Mouse (Mus musculus): ENCODE data around the gene Pou2f1.

Gene Pou2f1

DNA sequence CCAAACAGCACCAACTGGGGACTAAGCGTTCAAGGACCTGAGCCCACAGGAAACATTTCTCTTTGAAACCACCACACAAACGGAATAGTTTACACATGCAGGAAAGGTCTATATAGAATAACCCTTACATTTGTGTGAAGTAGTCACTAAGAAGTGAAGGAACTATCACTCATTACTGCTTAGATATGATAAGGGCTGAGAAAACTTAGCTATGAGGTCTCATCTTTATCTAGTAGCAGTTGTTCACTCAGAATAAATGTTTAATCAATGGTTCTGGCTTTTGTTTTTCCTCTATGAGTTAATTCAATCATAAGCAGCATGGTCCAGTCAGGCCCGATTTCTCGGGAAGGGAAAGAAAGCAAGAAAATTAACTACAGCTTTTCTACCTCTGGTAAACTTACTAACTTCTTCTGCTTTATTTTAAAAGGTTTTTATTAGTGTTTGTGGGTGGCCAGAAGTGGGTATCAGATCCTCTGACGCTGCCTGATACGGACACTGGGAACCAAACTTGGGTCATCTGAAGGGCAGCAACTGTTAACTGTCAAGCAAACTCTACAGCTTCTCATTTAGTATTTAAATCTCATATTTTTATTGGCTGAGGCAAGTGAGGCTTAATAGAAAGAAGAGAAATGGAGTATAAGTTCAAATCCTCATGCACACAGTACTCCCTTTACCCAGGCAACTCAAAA, 40.7 kb downstream of the Pou2f1 start:
- no peak for DNase-seq (ENCODE audit: low spot score in 2 of 2)

- DNase-seq (ENCODE audit: low spot score in 2 of 2) = no peak
Measured at GRCm38 (mm10) chr1:165958159-165958558, 44.3 kb downstream of the Pou2f1 start.

DNA sequence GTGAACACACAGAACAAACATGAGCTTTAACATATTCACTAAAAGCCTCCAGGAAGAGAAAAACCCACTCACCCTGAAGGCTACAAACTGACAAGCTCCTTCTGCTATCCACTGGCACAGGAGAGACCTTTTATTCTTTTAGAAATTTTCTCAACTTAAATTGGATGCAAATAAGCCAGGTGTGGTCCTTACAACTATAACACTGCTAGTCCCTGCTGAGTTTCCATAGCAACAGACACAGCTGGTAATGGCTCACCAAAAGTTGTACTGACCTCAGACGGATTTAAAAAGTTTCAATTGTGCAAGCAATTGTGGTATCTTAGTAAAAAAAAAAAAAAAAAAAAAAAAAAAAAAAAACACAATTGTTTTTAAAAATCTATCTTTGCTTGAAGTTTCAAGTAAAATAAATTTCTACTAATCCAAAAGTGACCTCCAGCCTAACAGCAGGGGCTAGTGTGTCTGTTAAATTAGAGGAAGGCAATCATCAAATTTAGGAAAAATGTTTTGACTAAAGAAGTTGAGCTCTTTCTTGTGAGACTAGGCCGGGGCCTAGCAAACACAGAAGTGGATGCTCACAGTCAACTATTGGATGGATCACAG, 54.2 kb downstream of the Pou2f1 start:
- no peak for DNase-seq (ENCODE audit: low spot score in 2 of 2)

DNA sequence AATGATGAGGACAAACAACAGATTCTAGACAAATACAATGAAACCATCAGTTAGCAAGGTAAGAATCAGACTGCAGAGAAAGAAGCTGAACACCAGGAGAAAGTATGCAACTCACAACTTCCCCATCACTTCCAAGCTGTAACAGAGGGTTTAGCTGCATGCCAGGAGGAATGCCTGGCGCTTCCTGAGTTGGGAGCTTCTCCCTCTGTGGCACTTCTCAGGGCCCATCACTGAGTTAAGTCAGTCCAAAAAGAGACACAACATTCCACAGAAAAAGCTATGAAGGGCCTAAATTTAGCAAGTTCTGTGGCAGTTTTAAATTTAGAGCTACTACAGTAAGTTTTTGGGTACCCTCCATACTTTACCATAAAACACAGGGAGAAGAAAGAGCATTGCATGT, 59.2 kb downstream of the Pou2f1 start:
- no peak for DNase-seq (ENCODE audit: low spot score in 2 of 2)

GRCm38 (mm10) chr1:165935466-165935818, 67.0 kb downstream of the Pou2f1 start:
- DNase-seq (ENCODE audit: low spot score in 2 of 2) = no peak

DNA sequence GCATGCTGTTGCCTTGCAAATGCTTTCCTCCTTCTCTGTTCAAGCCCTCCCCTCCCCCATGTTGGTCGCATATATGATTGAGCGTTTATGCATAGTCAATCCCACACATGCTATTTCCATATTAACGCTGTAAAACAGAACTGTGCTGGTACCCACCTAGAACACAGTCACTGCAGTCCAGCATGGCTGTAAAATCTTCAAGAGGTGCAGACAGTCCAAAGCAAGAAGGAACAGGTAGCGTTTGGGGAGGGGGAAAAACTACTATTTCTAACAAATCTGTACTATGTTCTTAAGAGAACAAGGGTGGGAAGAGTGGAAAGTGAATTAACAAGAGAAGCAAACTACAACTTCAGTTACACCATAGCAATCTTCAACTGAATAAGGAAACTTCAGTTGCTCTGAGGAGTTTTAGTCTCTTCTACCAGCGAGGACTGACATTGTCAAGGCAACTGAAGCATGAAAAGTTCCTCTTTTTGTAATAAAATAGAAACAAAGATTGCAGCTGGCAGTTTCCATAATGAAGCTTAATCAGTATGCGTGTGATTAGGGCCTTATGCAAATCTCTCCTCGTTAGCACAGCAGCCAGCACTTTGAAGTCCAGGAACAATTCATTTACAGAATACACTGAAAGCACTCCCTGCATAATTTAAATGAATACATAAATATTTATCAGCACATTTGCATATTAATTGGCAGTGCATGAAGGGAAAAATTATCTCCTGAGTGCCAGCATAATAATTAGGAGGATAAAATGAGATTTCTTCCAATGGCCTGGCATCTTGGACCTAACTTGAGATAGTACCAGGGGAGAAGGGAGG, 67.6 kb downstream of the Pou2f1 start:
- peak in 1 of 2 experiments; percentile 30 for DNase-seq (ENCODE audit: low spot score in 2 of 2)

GRCm38 (mm10) chr1:165933915-165934647, 68.4 kb downstream of the Pou2f1 start:
- no peak for DNase-seq (ENCODE audit: low spot score in 2 of 2)

GRCm38 (mm10) chr1:165932842-165933241, 69.6 kb downstream of the Pou2f1 start:
- DNase-seq (ENCODE audit: low spot score in 2 of 2) = no peak

DNA sequence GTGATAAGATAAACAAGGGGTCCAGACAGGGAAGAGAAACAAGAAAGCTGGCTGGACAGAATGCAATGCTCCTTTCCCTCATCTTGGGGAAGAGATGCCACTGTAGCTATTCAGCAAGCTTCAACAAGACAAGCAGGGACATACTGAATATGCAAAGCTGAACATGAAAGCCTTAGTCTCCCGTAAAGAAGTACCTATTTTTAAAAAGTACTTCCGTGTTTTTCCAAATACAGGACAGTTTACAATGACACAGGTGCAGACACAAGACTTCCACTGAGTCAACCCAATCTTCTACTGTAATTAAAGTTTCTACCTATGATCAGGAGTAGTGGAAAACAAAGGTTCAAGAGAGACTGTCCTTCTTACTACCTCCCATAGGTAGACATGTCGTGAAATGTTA, 72.0 kb downstream of the Pou2f1 start:
- DNase-seq (ENCODE audit: low spot score in 2 of 2) = no peak

GRCm38 (mm10) chr1:165927507-165928279, 74.8 kb downstream of the Pou2f1 start:
- no peak for DNase-seq (ENCODE audit: low spot score in 2 of 2)

DNA sequence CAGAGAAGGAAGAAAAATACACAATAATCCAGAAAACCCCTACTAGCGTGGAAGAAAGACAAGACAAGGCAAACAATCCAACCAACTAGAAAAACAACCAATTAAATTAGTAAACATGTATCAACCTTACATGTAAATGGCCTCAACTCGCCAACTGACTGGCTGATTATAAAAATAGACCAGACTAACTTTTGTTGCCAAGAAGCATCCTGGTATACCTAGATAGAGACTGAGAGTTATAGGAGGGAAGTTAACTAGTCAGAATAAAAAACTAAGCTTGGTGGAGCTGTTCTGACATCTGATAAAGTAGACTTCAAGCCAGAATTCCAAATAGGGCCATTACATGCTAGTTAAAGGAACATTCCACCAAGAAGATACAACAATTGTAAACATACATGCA, 77.3 kb downstream of the Pou2f1 start:
- DNase-seq (ENCODE audit: low spot score in 2 of 2) = no peak

- DNase-seq (ENCODE audit: low spot score in 2 of 2) = no peak
Measured at GRCm38 (mm10) chr1:165922488-165922887, 80.0 kb downstream of the Pou2f1 start.

GRCm38 (mm10) chr1:165921026-165921425, 81.5 kb downstream of the Pou2f1 start:
- no peak for DNase-seq (ENCODE audit: low spot score in 2 of 2)

DNA sequence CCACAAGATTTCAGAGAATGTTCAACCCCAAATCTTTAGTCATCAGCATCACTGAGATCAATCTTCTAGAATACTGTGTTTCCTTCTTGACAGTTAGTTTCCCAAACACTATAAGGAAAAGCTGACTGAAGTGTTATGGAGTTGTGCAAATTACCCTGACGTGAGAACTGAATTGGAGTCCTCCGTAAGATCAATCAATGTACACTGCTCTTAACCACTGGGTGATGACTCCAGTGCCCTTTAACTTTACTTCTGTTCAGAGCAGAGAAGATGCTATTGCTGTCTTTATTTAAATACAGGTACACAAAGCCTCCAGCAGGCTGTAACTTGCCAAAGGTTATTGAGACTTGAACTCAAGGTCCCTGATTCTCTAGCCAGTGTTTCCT, 88.1 kb downstream of the Pou2f1 start:
- DNase-seq (ENCODE audit: low spot score in 2 of 2) = no peak

GRCm38 (mm10) chr1:165913720-165914415, 88.6 kb downstream of the Pou2f1 start:
- no peak for DNase-seq (ENCODE audit: low spot score in 2 of 2)

DNA sequence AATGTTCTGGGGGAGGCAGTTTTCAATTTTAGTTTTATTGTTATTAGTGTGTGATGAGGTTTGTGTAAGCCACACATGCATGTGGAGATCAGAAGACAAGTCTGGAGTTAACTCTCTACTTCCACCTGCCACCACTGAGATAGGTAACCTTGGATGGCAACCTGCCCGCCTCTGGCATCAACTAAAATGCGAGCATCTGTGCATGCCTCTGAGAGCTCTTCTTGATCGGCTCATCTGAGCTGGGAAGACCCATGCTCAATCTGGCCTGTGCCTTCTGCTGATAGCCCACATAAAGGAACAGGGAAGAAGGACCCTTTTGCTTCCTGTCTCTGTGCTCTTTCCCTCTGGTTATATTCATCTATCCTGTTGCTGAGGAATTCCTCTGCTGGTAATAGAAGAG, 93.0 kb downstream of the Pou2f1 start:
- DNase-seq (ENCODE audit: low spot score in 2 of 2) = no peak

GRCm38 (mm10) chr1:165908806-165909205, 93.7 kb downstream of the Pou2f1 start:
- DNase-seq (ENCODE audit: low spot score in 2 of 2) = no peak

DNA sequence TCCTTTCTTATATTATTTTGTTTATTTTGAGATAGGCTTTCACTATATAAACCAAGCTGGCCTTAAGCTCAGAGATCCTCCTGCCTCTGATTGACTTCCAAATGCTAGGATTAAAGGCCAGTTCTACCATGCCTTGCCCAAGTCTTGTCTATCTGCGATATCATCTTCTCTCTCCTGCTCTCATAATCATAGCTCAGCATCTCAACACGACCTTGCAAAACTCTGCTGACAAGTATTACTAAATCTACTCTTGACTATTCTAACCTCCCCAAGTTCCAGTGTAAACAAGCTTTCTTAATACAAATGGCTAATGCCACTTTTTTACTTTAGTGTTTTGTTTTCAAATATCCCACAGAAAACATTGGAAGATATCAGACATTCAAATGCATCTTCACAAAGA, 94.3 kb downstream of the Pou2f1 start:
- no peak for DNase-seq (ENCODE audit: low spot score in 2 of 2)

DNA sequence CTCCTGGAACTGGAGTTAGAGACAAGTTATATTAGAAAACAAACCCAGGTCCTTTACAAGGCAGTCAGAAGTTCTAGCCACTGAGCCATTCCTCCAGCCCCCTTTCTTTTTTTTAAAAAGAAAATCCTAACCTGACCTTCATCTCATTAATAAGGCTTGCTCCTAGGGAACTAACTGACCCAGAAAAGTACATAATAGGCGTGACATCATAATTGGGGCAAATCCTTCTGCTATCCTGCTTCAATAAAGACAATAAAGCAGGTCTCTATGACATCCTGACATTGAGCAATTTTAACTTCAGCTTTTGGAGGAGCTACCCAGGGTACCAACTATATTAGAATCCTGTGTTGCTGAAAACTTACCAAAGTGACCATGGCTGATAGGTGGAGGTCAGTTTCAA, 98.9 kb downstream of the Pou2f1 start:
- DNase-seq (ENCODE audit: low spot score in 2 of 2) = no peak

DNA sequence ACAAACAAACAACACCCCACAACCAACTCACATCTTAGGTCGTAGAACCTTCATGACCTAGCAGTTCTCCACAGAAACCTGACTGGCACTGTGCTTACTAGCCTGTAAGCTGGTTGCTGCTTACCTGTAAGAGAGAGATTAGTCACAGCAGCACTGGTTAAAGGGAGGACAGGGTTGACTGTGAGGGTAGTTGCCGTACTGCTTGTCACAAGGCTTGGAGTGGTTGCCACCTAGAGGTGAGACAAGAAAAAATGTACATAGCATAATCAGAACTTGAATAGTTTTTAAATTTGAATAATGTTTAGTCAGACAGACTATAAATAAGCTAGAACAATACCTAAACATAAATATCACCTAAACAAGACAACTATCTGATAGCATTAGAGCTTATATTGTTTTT, 110.8 kb downstream of the Pou2f1 start:
- DNase-seq (ENCODE audit: low spot score in 2 of 2) = no peak

Measured in frontal cortex, postnatal 14 days (tissue).